Mouse (Mus musculus) heart, adult 2 months (tissue): ENCODE data around the gene Irs3. TPM values are rescaled to one million over a fixed set of nuclear protein-coding genes. Genes with fewer than 3 reads are reported as not detected.

ENCODE experiments used
- DNase-seq, 2 experiments: peaks; one replicate each; pipeline ENCODE4 v3.0.0; 2021
- H3K27ac ChIP-seq: fragments of 200-600 bp; 2 replicates; pipeline ENCODE4 v1.8.1; 2022
- H3K27me3 ChIP-seq: fragments of 200-500 bp; 2 replicates; pipeline ENCODE4 v1.6.1; 2012; ENCODE audit warnings: mild to moderate bottlenecking, low read length, inconsistent platforms, mixed read lengths; ENCODE audit not compliant: control insufficient read depth, insufficient read depth
- H3K36me3 ChIP-seq: fragments of 200-500 bp; 2 replicates; pipeline ENCODE4 v1.6.1; 2012; ENCODE audit warnings: low read length, inconsistent platforms; ENCODE audit not compliant: control insufficient read depth, insufficient read depth
- H3K4me1 ChIP-seq: fragments of 200-500 bp; 2 replicates; pipeline ENCODE4 v1.6.1; 2011; ENCODE audit warnings: low read length; ENCODE audit not compliant: control insufficient read depth, insufficient read depth
- H3K4me3 ChIP-seq: fragments of 200-600 bp; 2 replicates; pipeline ENCODE4 v1.8.1; 2022
- H3K79me2 ChIP-seq: fragments of 200-500 bp; replicated peaks from 2 replicates; pipeline ENCODE4 v1.6.1; 2012; ENCODE audit warnings: mild to moderate bottlenecking, inconsistent platforms, low read length, moderate library complexity, mixed read lengths; ENCODE audit not compliant: control insufficient read depth, insufficient read depth
- H3K9ac ChIP-seq: fragments of 200-500 bp; 2 replicates; pipeline ENCODE4 v1.6.1; 2012; ENCODE audit warnings: low read depth, mild to moderate bottlenecking, control low read depth, inconsistent platforms, low read length, mixed read lengths
- CTCF ChIP-seq: fragments of 200-600 bp; IDR thresholded peaks from 2 replicates; pipeline ENCODE4 v1.8.1; 2022; ENCODE audit warnings: antibody characterized with exemption, mild to moderate bottlenecking, moderate library complexity
- EP300 ChIP-seq: fragments of 200-500 bp; IDR thresholded peaks from 2 replicates; pipeline ENCODE4 v1.6.1; 2011; ENCODE audit warnings: low read depth, low read length, control low read depth; ENCODE audit not compliant: insufficient read depth
- POLR2A ChIP-seq: fragments of 200-500 bp; IDR thresholded peaks from 2 replicates; pipeline ENCODE4 v1.6.1; 2011; ENCODE audit warnings: mild to moderate bottlenecking, low read depth, low read length, control low read depth; ENCODE audit not compliant: insufficient read depth
- WGBS: fragments of 180-500 bp; shearing (Covaris S2); methylation state at CpG from one replicate; pipeline ENCODE4 v1.1.7; 2018; 5-methylcytosine and 5-hydroxymethylcytosine counted together
- intact Hi-C: fragments of 180-260 bp; cut with DNase I; formaldehyde crosslinking; loops from one replicate; pipeline ENCODE4 v1.15.1; 2025
- polyA plus RNA-seq: library from polyadenylated mRNA; depleted of rRNA; stranded (reverse); fragments of >200 nt; gene quantifications from 2 replicates; pipeline ENCODE4 v1.2.3, GENCODE M21; 2012
- total RNA-seq, 2 experiments: library from RNA; stranded (reverse); gene quantifications; 2 replicates each; pipeline ENCODE4 v1.2.3; 2021

Irs3 gene
- total and polyA plus RNA-seq, 3 experiments, result 0.34 to 2.2 (median 0.73) TPM

GRCm38 (mm10) chr5:137678736-137679135, 33.2 kb upstream of the Irs3 start:
- no peak for TF ChIP-seq EP300
- no peak for TF ChIP-seq CTCF
- no peak for TF ChIP-seq POLR2A
- Histone ChIP-seq H3K36me3 (no peaks in the 10 kb centered on the region; the same call in 1 of the 2 replicates), H3K27me3 (no peaks in the 10 kb centered on the region), H3K79me2 (peaks cover 2% of the 10 kb centered on the region; the same call in 1 of the 2 replicates), H3K27ac (no peak overlapping the region), H3K9ac (no peak overlapping the region), H3K4me3 (no peak overlapping the region), H3K4me1 (peaks cover 3% of the 10 kb centered on the region)
- no peak for DNase-seq
- intact Hi-C loops, result no loop called here
- WGBS, result 82% methylated on average over 3 of the region's 3 CpGs

- peaks cover 2% of the 10 kb centered on the region; the same call in 1 of the 2 replicates for H3K79me2 ChIP-seq
- no peak for TF ChIP-seq POLR2A
- TF ChIP-seq EP300, result no peak
- no peak for TF ChIP-seq CTCF
- WGBS, result 91% methylated on average over 8 of the region's 8 CpGs
- H3K27ac ChIP-seq, result no peak overlapping the region
- no peak overlapping the region for H3K9ac ChIP-seq
- no peak for DNase-seq
- intact Hi-C loops, result no loop called here
- no peak overlapping the region for H3K4me3 ChIP-seq
- no peaks in the 10 kb centered on the region for H3K27me3 ChIP-seq
- H3K4me1 ChIP-seq, result peaks cover 2% of the 10 kb centered on the region
- H3K36me3 ChIP-seq, result no peaks in the 10 kb centered on the region
Observed at GRCm38 (mm10) chr5:137677859-137678258, 32.3 kb upstream of the Irs3 start.

GRCm38 (mm10) chr5:137674786-137675185, 29.3 kb upstream of the Irs3 start:
- no peaks in the 10 kb centered on the region; the same call in 1 of the 2 replicates for H3K79me2 ChIP-seq
- WGBS, result 91% methylated on average over 8 of the region's 8 CpGs
- no peak overlapping the region for H3K27ac ChIP-seq
- intact Hi-C loops, result no loop called here
- DNase-seq, result no peak
- TF ChIP-seq EP300 (no peak), POLR2A (no peak), CTCF (no peak)
- H3K27me3 ChIP-seq, result no peaks in the 10 kb centered on the region
- H3K36me3 ChIP-seq, result peaks cover 3% of the 10 kb centered on the region
- peaks cover 20% of the 10 kb centered on the region for H3K4me1 ChIP-seq
- H3K9ac ChIP-seq, result no peak overlapping the region
- no peak overlapping the region for H3K4me3 ChIP-seq

GRCm38 (mm10) chr5:137673015-137673414, 27.5 kb upstream of the Irs3 start:
- peaks cover 3% of the 10 kb centered on the region for H3K36me3 ChIP-seq
- no peak overlapping the region for H3K4me3 ChIP-seq
- H3K27me3 ChIP-seq, result no peaks in the 10 kb centered on the region
- H3K27ac ChIP-seq, result peak overlapping the region; percentile 87
- TF ChIP-seq CTCF (no peak), POLR2A (no peak), EP300 (no peak)
- 48% methylated on average over 6 of the region's 6 CpGs for WGBS
- H3K4me1 ChIP-seq, result peaks cover 20% of the 10 kb centered on the region
- DNase-seq, result peak in 1 of 2 experiments; percentile 20
- intact Hi-C loops, result no loop called here
- H3K9ac ChIP-seq, result no peak overlapping the region
- H3K79me2 ChIP-seq, result no peaks in the 10 kb centered on the region

GRCm38 (mm10) chr5:137672361-137672760, 26.8 kb upstream of the Irs3 start:
- WGBS, result 69% methylated on average over 5 of the region's 5 CpGs
- peak in 1 of 2 experiments; percentile 36 for DNase-seq
- intact Hi-C loops, result no loop called here
- Histone ChIP-seq H3K4me3 (no peak overlapping the region), H3K27me3 (no peaks in the 10 kb centered on the region), H3K27ac (peak overlapping the region; percentile 87), H3K4me1 (peaks cover 20% of the 10 kb centered on the region), H3K36me3 (peaks cover 3% of the 10 kb centered on the region), H3K79me2 (no peaks in the 10 kb centered on the region), H3K9ac (no peak overlapping the region)
- TF ChIP-seq POLR2A (no peak), CTCF (no peak), EP300 (no peak)

GRCm38 (mm10) chr5:137671443-137672240, 26.1 kb upstream of the Irs3 start:
- H3K27ac ChIP-seq, result peak overlapping the region; percentile 87
- peak; percentile 77 to 86 for DNase-seq
- H3K27me3 ChIP-seq, result no peaks in the 10 kb centered on the region
- H3K4me3 ChIP-seq, result no peak overlapping the region
- H3K9ac ChIP-seq, result 0 out of 2 replicates have a peak overlapping the region, but pooled peaks have one; percentile 0
- TF ChIP-seq EP300 (peak; percentile 100), CTCF (peak; percentile 16; the same call in 1 of the 2 replicates), POLR2A (peak; percentile 59)
- intact Hi-C loops, result no loop called here
- H3K4me1 ChIP-seq, result peaks cover 20% of the 10 kb centered on the region
- WGBS, result 4% methylated on average over 9 of the region's 9 CpGs
- peaks cover 3% of the 10 kb centered on the region for H3K36me3 ChIP-seq
- H3K79me2 ChIP-seq, result no peaks in the 10 kb centered on the region
